Mouse (Mus musculus): ENCODE data around the gene Notum. TPM values are rescaled to one million over a fixed set of nuclear protein-coding genes. Genes with fewer than 3 reads are reported as not detected.

Gene Notum
- polyA plus RNA-seq, 1 experiment: 0.43 TPM

DNA sequence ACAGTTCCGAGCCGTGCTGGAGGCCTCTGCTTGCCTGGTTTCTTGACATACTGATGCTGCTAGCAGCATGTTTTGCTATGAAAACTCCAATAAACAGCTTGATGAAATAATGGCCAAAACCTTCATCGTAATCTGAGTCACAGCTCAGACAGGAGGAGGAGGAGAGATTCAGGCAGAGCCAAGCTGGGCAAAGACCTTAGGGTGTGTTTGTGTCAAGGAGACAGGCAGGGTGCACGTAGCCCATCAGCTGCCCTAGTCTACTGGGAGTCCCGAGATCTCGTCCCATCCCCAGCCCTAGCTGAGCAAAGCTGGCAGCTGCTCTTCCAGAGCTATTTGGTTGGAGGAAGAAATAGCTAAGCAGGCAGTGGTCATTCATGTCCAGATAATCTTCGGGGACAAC lies 55.3 kb downstream of the Notum start:
- no peaks in the 10 kb centered on the region for H3K27me3 ChIP-seq (ENCODE audit: control insufficient read depth, insufficient read depth, insufficient read length)
- H3K4me3 ChIP-seq (ENCODE audit: insufficient read depth, poor library complexity, severe bottlenecking): no peak overlapping the region
- H3K79me2 ChIP-seq (ENCODE audit: control insufficient read depth, insufficient read depth): peaks cover 7% of the 10 kb centered on the region
- TF ChIP-seq MYOG (IDR thresholded peaks at IDR 0.05; ENCODE audit: control insufficient read depth, extremely low read depth, insufficient read length): no peak
- TF ChIP-seq CTCF (IDR thresholded peaks at IDR 0.05; ENCODE audit: control insufficient read depth, insufficient read depth, insufficient read length): no peak
- TF ChIP-seq USF1 (IDR thresholded peaks at IDR 0.05; ENCODE audit: low read depth): no peak
- no peak for TF ChIP-seq MYOD1 (IDR thresholded peaks at IDR 0.05; ENCODE audit: control insufficient read depth, insufficient read length, low read depth)
- no peak for TF ChIP-seq CEBPB (IDR thresholded peaks at IDR 0.05; ENCODE audit: low read depth)
- TF ChIP-seq FOSL1 (IDR thresholded peaks at IDR 0.05; ENCODE audit: insufficient read depth, low read length, poor library complexity, severe bottlenecking): no peak
- TF ChIP-seq MAX (IDR thresholded peaks at IDR 0.05): no peak
- peaks cover 1% of the 10 kb centered on the region for H3K79me3 ChIP-seq (ENCODE audit: low read depth)
- peaks cover 48% of the 10 kb centered on the region for H3K36me3 ChIP-seq (ENCODE audit: control insufficient read depth, insufficient read depth)
- H3ac ChIP-seq (ENCODE audit: control insufficient read depth, insufficient read length, low read depth): no peak overlapping the region

Small RNA genes within 50 kb of the gene (microRNA-seq; reads per million reads assigned to microRNA genes)
- gene Mir6936 (ENCODE audit: borderline microRNAs expressed): 2.4 reads per million, percentile 42 among the genes with 10 or more reads in this experiment

Other genes starting within 250 kb of the Notum start
- gene Nploc4, start 223.5 kb downstream of the Notum start, polyA plus RNA-seq (2012; fragmentation: generic; extraction: Trizol): 61.8 TPM
- 0.02 TPM for gene Tspan10, start 218.5 kb downstream of the Notum start, polyA plus RNA-seq (2012; fragmentation: generic; extraction: Trizol)
- gene Pde6g, start 207.7 kb downstream of the Notum start, polyA plus RNA-seq (2012; fragmentation: generic; extraction: Trizol): 0.13 TPM
- 7.5 TPM for gene Oxld1, start 203.1 kb downstream of the Notum start, polyA plus RNA-seq (2012; fragmentation: generic; extraction: Trizol)
- gene Ccdc137, start 203.1 kb downstream of the Notum start, polyA plus RNA-seq (2012; fragmentation: generic; extraction: Trizol): 24.6 TPM
- gene Arl16, start 193.6 kb downstream of the Notum start, polyA plus RNA-seq (2012; fragmentation: generic; extraction: Trizol): 26.4 TPM
- gene Mrpl12, start 176.6 kb downstream of the Notum start, polyA plus RNA-seq (2012; fragmentation: generic; extraction: Trizol): 338 TPM
- 154 TPM for gene Slc25a10, start 169.3 kb downstream of the Notum start, polyA plus RNA-seq (2012; fragmentation: generic; extraction: Trizol)
- not detected for gene Gcgr, start 130.5 kb downstream of the Notum start, polyA plus RNA-seq (2012; fragmentation: generic; extraction: Trizol)
- gene Mcrip1, start 111.4 kb downstream of the Notum start, polyA plus RNA-seq (2012; fragmentation: generic; extraction: Trizol): 90.7 TPM
- gene Ppp1r27, start 110.0 kb downstream of the Notum start, polyA plus RNA-seq (2012; fragmentation: generic; extraction: Trizol): 0.12 TPM
- gene P4hb, start 87.9 kb downstream of the Notum start, polyA plus RNA-seq (2012; fragmentation: generic; extraction: Trizol): 519 TPM
- 1,072 TPM for gene Arhgdia, start 79.6 kb downstream of the Notum start, polyA plus RNA-seq (2012; fragmentation: generic; extraction: Trizol)
- 218 TPM for gene Alyref, start 62.8 kb downstream of the Notum start, polyA plus RNA-seq (2012; fragmentation: generic; extraction: Trizol)
- gene Anapc11, start 62.8 kb downstream of the Notum start, polyA plus RNA-seq (2012; fragmentation: generic; extraction: Trizol): 254 TPM
- not detected for gene Npb, start 52.7 kb downstream of the Notum start, polyA plus RNA-seq (2012; fragmentation: generic; extraction: Trizol)
- gene Pcyt2, start 43.2 kb downstream of the Notum start, polyA plus RNA-seq (2012; fragmentation: generic; extraction: Trizol): 51.5 TPM
- 21.9 TPM for gene Sirt7, start 35.9 kb downstream of the Notum start, polyA plus RNA-seq (2012; fragmentation: generic; extraction: Trizol)
- 33.3 TPM for gene Mafg, start 27.6 kb downstream of the Notum start, polyA plus RNA-seq (2012; fragmentation: generic; extraction: Trizol)
- 16.1 TPM for gene Pycr1, start 17.4 kb downstream of the Notum start, polyA plus RNA-seq (2012; fragmentation: generic; extraction: Trizol)
- not detected for gene Myadml2, start 13.0 kb downstream of the Notum start, polyA plus RNA-seq (2012; fragmentation: generic; extraction: Trizol)
- gene Aspscr1, start 11.8 kb upstream of the Notum start, polyA plus RNA-seq (2012; fragmentation: generic; extraction: Trizol): 66.0 TPM
- 57.6 TPM for gene Cenpx, start 52.6 kb upstream of the Notum start, polyA plus RNA-seq (2012; fragmentation: generic; extraction: Trizol)
- gene Lrrc45, start 52.8 kb upstream of the Notum start, polyA plus RNA-seq (2012; fragmentation: generic; extraction: Trizol): 13.5 TPM
- gene Rac3, start 60.3 kb upstream of the Notum start, polyA plus RNA-seq (2012; fragmentation: generic; extraction: Trizol): 2.5 TPM
- 15.4 TPM for gene Dcxr, start 66.1 kb upstream of the Notum start, polyA plus RNA-seq (2012; fragmentation: generic; extraction: Trizol)
- 51.7 TPM for gene Cbr2, start 70.9 kb upstream of the Notum start, polyA plus RNA-seq (2012; fragmentation: generic; extraction: Trizol)
- gene Hmga1b, start 101.6 kb upstream of the Notum start, polyA plus RNA-seq (2012; fragmentation: generic; extraction: Trizol): 774 TPM
- 17.6 TPM for gene Rfng, start 123.0 kb upstream of the Notum start, polyA plus RNA-seq (2012; fragmentation: generic; extraction: Trizol)
- 187 TPM for gene Gps1, start 123.1 kb upstream of the Notum start, polyA plus RNA-seq (2012; fragmentation: generic; extraction: Trizol)
- gene Dus1l, start 135.2 kb upstream of the Notum start, polyA plus RNA-seq (2012; fragmentation: generic; extraction: Trizol): 64.7 TPM
- 199 TPM for gene Fasn, start 163.4 kb upstream of the Notum start, polyA plus RNA-seq (2012; fragmentation: generic; extraction: Trizol)